Mouse (Mus musculus) limb, embryonic 14.5 days (tissue): ENCODE results near the gene Tbx18. TPM values are rescaled to one million over a fixed set of nuclear protein-coding genes. Genes with fewer than 3 reads are reported as not detected.

Experiments used
- ATAC-seq: fragments of 200-750 bp; cut with Nextera tagmentation; 2 replicates; pipeline ENCODE4 v1.8.0; 2017; ENCODE audit warnings: low read depth, moderate number of reproducible peaks, moderate TSS enrichment; ENCODE audit not compliant: low FRiP score
- DNase-seq: peaks from one replicate; pipeline ENCODE4 v3.0.0-alpha.2; 2015; ENCODE audit warnings: low spot score
- H3K27ac ChIP-seq: fragments of 300-500 bp; sonication (generic); replicated peaks from 2 replicates; pipeline ENCODE4 v1.5.1; 2014; ENCODE audit warnings: low read depth, mild to moderate bottlenecking, low read length, moderate library complexity, mixed read lengths
- H3K27me3 ChIP-seq: fragments of 300-500 bp; sonication (generic); 2 replicates; pipeline ENCODE4 v1.6.1; 2014; ENCODE audit warnings: low read length, mixed read lengths; ENCODE audit not compliant: control insufficient read depth, insufficient read depth
- H3K36me3 ChIP-seq: fragments of 300-500 bp; sonication (generic); 2 replicates; pipeline ENCODE4 v1.6.1; 2014; ENCODE audit warnings: mild to moderate bottlenecking, low read length, moderate library complexity, mixed read lengths; ENCODE audit not compliant: control insufficient read depth, insufficient read depth
- H3K4me1 ChIP-seq: fragments of 300-500 bp; sonication (generic); 2 replicates; pipeline ENCODE4 v1.6.1; 2014; ENCODE audit warnings: antibody characterized with exemption, low read length, mixed read lengths; ENCODE audit not compliant: control insufficient read depth, insufficient read depth
- H3K4me2 ChIP-seq: fragments of 300-500 bp; sonication (generic); replicated peaks from 2 replicates; pipeline ENCODE4 v1.6.1; 2014; ENCODE audit warnings: low read depth, mild to moderate bottlenecking, low read length, moderate library complexity; ENCODE audit not compliant: severe bottlenecking
- H3K4me3 ChIP-seq: fragments of 300-500 bp; sonication (generic); replicated peaks from 2 replicates; pipeline ENCODE4 v1.5.1; 2014; ENCODE audit warnings: low read length
- H3K9ac ChIP-seq: fragments of 300-500 bp; sonication (generic); 2 replicates; pipeline ENCODE4 v1.6.1; 2014; ENCODE audit warnings: mild to moderate bottlenecking, low read depth, low read length, moderate library complexity; ENCODE audit not compliant: severe bottlenecking
- H3K9me3 ChIP-seq: fragments of 300-500 bp; sonication (generic); 2 replicates; pipeline ENCODE4 v1.6.1; 2016; ENCODE audit warnings: low read length; ENCODE audit not compliant: control insufficient read depth
- POLR2A ChIP-seq: fragments of 200-500 bp; IDR thresholded peaks from 2 replicates; pipeline ENCODE4 v1.8.0; 2012; ENCODE audit warnings: inconsistent platforms, mild to moderate bottlenecking, moderate library complexity, borderline replicate concordance; ENCODE audit not compliant: insufficient read depth, insufficient read length; ENCODE audit errors: extremely low read depth
- WGBS: fragments of 180-500 bp; shearing (Covaris S2); extraction: QIAGEN DNeasy Blood & Tissue Kit; methylation state at CpG from one replicate; pipeline ENCODE4 v1.1.7; 2014; 5-methylcytosine and 5-hydroxymethylcytosine counted together
- polyA plus RNA-seq, 2 experiments: library from polyadenylated mRNA; depleted of rRNA in 1 of 2; stranded (reverse) in 1 of 2; unstranded in 1 of 2; fragments of >200 nt; fragmentation: Nextera tagmentation in 1 of 2; extraction: Ambion mirVana in 1 of 2; gene quantifications; 2 replicates each; pipeline versions ENCODE4 v1.2.1 to v1.2.3; 2012 to 2014

Tbx18 gene
- polyA plus RNA-seq, 2 experiments: 15.6 to 30.8 TPM

GRCm38 (mm10) chr9:87740241-87740645, 9.2 kb upstream of the Tbx18 start:
- ATAC-seq: 0 out of 2 replicates have a peak, but pooled peaks have one; percentile 10
- peak overlapping the region; percentile 41; the same call in 1 of the 2 replicates for H3K27ac ChIP-seq
- H3K4me1 ChIP-seq: peaks cover 22% of the 10 kb centered on the region
- H3K4me3 ChIP-seq: peak overlapping the region; percentile 34
- H3K36me3 ChIP-seq: no peaks in the 10 kb centered on the region
- DNase-seq: no peak
- peak overlapping the region; percentile 69 for H3K4me2 ChIP-seq
- no peaks in the 10 kb centered on the region for H3K9me3 ChIP-seq
- TF ChIP-seq POLR2A: no peak
- 5% methylated on average over 20 of the region's 20 CpGs for WGBS
- H3K9ac ChIP-seq: no peak overlapping the region
- peaks cover 71% of the 10 kb centered on the region for H3K27me3 ChIP-seq

DNA sequence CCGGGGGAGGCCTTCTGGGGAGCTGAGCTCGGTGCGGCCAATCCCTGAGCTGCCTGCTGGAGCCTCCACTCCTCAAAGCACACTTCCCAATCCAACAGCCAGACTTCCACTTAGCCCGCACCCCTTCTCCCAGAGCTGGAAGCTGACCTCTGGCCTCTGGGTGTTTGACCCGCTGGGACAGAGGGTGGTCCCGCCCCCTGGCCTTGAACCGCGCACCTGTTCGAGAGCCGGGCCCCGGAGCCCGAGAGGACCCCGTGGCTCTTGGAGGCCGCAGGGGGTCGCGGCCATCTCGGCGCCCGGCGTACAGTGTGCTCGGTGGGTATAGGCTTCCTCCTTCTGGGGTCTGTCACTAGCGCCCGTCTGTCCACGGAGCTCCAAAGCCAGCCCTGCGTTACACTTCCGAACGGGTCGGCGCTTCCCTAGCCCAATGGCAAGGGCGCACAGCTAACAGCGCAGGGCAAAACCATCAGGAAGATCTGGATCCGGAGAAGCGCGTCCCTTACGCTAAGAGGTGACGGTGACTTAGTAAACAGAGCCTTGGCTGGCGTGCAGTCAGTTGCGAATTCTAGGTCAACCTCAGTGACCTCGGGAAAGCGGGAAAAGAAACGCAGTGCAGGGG, 8.6 kb upstream of the Tbx18 start:
- Histone ChIP-seq H3K27me3 (peaks cover 77% of the 10 kb centered on the region), H3K9ac (peak overlapping the region; percentile 43; the same call in 1 of the 2 replicates), H3K36me3 (no peaks in the 10 kb centered on the region), H3K9me3 (no peaks in the 10 kb centered on the region), H3K4me2 (peak overlapping the region; percentile 69), H3K4me1 (peaks cover 24% of the 10 kb centered on the region), H3K27ac (peak overlapping the region; percentile 41; the same call in 1 of the 2 replicates), H3K4me3 (peak overlapping the region; percentile 34)
- 3% methylated on average over 35 of the region's 41 CpGs for WGBS
- TF ChIP-seq POLR2A: no peak
- ATAC-seq (peak; percentile 39), DNase-seq (no peak)

DNA sequence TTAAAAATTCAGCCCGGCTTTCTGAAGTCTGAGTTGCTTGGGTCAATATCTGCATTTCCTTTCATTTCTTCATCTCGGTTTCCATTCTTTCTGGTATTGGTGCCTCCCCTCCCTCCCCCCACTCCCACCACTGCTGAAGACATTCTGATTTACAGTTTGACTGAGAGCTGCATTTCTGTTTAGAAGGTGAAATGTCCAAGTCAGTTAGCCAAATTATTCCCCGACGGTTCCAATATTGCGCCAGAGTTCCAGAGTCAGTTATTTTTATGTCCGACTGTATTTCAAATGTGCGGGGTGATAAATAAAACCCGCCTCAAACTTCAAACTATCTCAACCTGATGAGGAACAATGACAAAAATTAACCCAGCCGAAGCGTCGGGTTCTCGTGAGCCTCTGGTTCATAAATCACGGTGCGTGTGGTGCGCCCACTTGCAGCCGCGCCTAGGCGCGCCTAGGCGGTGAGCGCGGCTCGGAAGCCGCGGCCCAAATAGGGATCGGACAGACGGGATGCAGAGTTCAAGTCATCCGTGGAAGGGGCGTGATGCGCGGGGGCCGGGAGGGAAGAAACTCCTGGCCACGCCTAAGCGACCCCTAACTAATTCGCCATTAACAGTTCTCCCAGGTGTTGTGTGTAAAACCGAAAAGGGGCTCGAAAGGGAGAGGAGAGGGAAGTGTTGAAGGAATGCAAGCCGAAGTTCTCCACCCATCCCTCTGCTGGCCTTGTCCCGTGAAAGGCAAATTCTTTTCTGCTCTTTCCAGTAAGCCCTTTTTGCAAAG, 7.9 kb upstream of the Tbx18 start:
- peaks cover 82% of the 10 kb centered on the region for H3K27me3 ChIP-seq
- H3K4me2 ChIP-seq: peak overlapping the region; percentile 69
- H3K9ac ChIP-seq: peak overlapping the region; percentile 25; the same call in 1 of the 2 replicates
- H3K27ac ChIP-seq: 0 out of 2 replicates have a peak overlapping the region, but pooled peaks have one; percentile 15
- peak overlapping the region; percentile 34 for H3K4me3 ChIP-seq
- no peak for TF ChIP-seq POLR2A
- ATAC-seq: peak; percentile 6; the same call in 1 of the 2 replicates
- H3K36me3 ChIP-seq: no peaks in the 10 kb centered on the region
- 1% methylated on average over 39 of the region's 39 CpGs for WGBS
- no peak for DNase-seq
- H3K4me1 ChIP-seq: peaks cover 25% of the 10 kb centered on the region
- no peaks in the 10 kb centered on the region for H3K9me3 ChIP-seq

DNA sequence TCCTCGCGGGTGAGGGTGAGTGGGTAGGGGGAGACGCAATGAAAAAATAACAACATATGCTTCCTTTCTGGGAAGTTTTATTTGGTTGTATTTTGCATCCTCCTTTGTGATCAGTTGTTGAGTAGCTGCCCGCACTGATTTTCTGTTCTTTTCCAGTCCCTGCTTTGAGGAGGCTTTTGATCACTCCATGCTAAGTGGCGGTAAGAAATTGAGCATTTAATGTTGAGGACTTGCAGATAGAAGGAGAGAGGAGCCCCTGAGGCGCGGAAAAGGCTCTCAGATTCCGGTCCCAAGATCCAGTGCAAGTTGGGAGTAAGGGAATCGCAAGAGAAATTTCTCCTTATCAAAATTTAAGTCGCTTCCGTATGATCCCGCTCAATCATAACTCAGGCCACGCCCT, 7.1 kb upstream of the Tbx18 start:
- 0 out of 2 replicates have a peak overlapping the region, but pooled peaks have one; percentile 34 for H3K4me3 ChIP-seq
- H3K36me3 ChIP-seq: no peaks in the 10 kb centered on the region
- ATAC-seq: no peak
- no peak for TF ChIP-seq POLR2A
- H3K9me3 ChIP-seq: no peaks in the 10 kb centered on the region
- peak overlapping the region; percentile 69 for H3K4me2 ChIP-seq
- peaks cover 28% of the 10 kb centered on the region for H3K4me1 ChIP-seq
- peak overlapping the region; percentile 18; the same call in 1 of the 2 replicates for H3K9ac ChIP-seq
- 1% methylated on average over 13 of the region's 13 CpGs for WGBS
- DNase-seq: no peak
- H3K27ac ChIP-seq: no peak overlapping the region
- H3K27me3 ChIP-seq: peaks cover 78% of the 10 kb centered on the region

DNA sequence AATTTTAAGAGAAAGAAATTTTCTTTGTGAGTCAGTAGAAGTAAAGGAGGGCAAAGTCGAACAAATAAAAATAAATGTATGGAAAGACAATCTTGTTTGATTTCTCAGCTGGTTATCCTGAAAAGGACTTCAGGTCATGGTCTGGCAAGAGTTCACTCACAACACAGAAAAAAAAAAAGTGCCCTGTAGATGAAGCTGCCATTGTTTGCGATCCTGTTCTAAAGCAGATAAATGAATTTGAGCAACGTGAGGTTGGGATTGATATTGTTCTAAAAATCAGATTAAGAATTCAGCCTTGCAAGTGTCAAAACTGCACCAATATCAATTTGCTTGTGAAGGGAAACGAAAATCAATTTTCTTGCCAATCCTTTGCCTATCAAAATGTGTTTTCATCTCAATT, 6.2 kb upstream of the Tbx18 start:
- Histone ChIP-seq H3K9ac (no peak overlapping the region), H3K27me3 (peaks cover 78% of the 10 kb centered on the region), H3K4me3 (no peak overlapping the region), H3K4me2 (no peak overlapping the region), H3K36me3 (no peaks in the 10 kb centered on the region), H3K4me1 (peaks cover 34% of the 10 kb centered on the region), H3K9me3 (no peaks in the 10 kb centered on the region), H3K27ac (no peak overlapping the region)
- TF ChIP-seq POLR2A: no peak
- ATAC-seq (no peak), DNase-seq (no peak)
- WGBS: 11% methylated on average over 4 of the region's 4 CpGs
